Mouse (Mus musculus): ENCODE data around the gene Hltf.

DNA sequence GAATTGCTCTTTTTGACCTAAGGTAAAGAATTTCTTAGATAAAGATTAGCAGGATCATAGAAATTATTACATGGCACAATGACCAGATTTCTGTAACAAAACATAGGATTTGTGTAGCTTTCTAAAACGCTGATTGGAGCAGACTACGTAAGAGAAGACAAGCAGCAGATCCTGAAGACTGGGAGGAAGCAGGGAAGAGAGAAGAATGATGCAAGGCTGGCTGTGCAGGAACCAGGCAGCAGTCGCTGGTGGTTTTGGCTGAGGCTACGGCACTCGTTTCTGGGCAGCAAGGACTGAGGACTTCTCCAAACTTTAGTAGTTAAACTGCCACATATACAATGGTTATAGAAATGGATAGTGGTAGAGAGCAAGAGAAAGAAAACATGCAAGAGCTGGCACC, 71.9 kb downstream of the Hltf start:
- TF ChIP-seq CTCF (IDR thresholded peaks at IDR 0.05; ENCODE audit: low read depth) = no peak
- no peak for TF ChIP-seq EP300 (IDR thresholded peaks at IDR 0.05; ENCODE audit: low read depth)
